Mouse (Mus musculus) embryo, embryonic 10 days (tissue): Measurements from ENCODE around the gene Zfand3.

Experiments used
- DNase-seq: peaks from one replicate; pipeline ENCODE4 v3.0.0-alpha.2; 2015; ENCODE audit warnings: low spot score

Gene Zfand3

GRCm38 (mm10) chr17:30154144-30154543 is 149.6 kb downstream of the Zfand3 start:
- no peak for DNase-seq

GRCm38 (mm10) chr17:30154861-30155260 is 150.3 kb downstream of the Zfand3 start:
- DNase-seq, result no peak

- DNase-seq, result no peak
Measured at GRCm38 (mm10) chr17:30155411-30155925, 150.9 kb downstream of the Zfand3 start.

GRCm38 (mm10) chr17:30158419-30159108 is 154.0 kb downstream of the Zfand3 start:
- no peak for DNase-seq

GRCm38 (mm10) chr17:30159341-30159740 is 154.8 kb downstream of the Zfand3 start:
- no peak for DNase-seq

- DNase-seq, result no peak
Measured at GRCm38 (mm10) chr17:30160823-30161432, 156.4 kb downstream of the Zfand3 start.

GRCm38 (mm10) chr17:30162983-30163382 is 158.4 kb downstream of the Zfand3 start:
- DNase-seq, result no peak

GRCm38 (mm10) chr17:30163793-30164192 is 159.3 kb downstream of the Zfand3 start:
- no peak for DNase-seq

- DNase-seq, result no peak
Measured at GRCm38 (mm10) chr17:30164818-30165217, 160.3 kb downstream of the Zfand3 start.

- DNase-seq, result no peak
Measured at GRCm38 (mm10) chr17:30177435-30177834, 172.9 kb downstream of the Zfand3 start.

- DNase-seq, result no peak
Measured at GRCm38 (mm10) chr17:30178402-30178801, 173.9 kb downstream of the Zfand3 start.

- no peak for DNase-seq
Measured at GRCm38 (mm10) chr17:30180197-30180596, 175.7 kb downstream of the Zfand3 start.

- no peak for DNase-seq
Measured at GRCm38 (mm10) chr17:30181554-30181953, 177.0 kb downstream of the Zfand3 start.

- DNase-seq, result no peak
Measured at GRCm38 (mm10) chr17:30182063-30182462, 177.5 kb downstream of the Zfand3 start.

GRCm38 (mm10) chr17:30183561-30183960 is 179.0 kb downstream of the Zfand3 start:
- DNase-seq, result no peak

GRCm38 (mm10) chr17:30187154-30187553 is 182.6 kb downstream of the Zfand3 start:
- no peak for DNase-seq

GRCm38 (mm10) chr17:30187581-30187980 is 183.0 kb downstream of the Zfand3 start:
- no peak for DNase-seq

GRCm38 (mm10) chr17:30188031-30188981 is 183.8 kb downstream of the Zfand3 start:
- DNase-seq, result no peak

GRCm38 (mm10) chr17:30191097-30191640 is 186.6 kb downstream of the Zfand3 start:
- DNase-seq, result no peak

GRCm38 (mm10) chr17:30192416-30193005 is 188.0 kb downstream of the Zfand3 start:
- no peak for DNase-seq

GRCm38 (mm10) chr17:30193615-30194014 is 189.1 kb downstream of the Zfand3 start:
- DNase-seq, result no peak

GRCm38 (mm10) chr17:30194091-30194490 is 189.6 kb downstream of the Zfand3 start:
- DNase-seq, result no peak
